Mouse (Mus musculus) gastrocnemius, postnatal 10 days (tissue): ENCODE data around the gene Mtfr1l. TPM values are rescaled to one million over a fixed set of nuclear protein-coding genes. Genes with fewer than 3 reads are reported as not detected.

Experiments used
- DNase-seq: peaks from one replicate; pipeline ENCODE4 v3.0.0; 2021; ENCODE audit warnings: mixed read lengths
- microRNA-seq, 2 experiments: library from miRNA; unstranded; fragments of <30 nt; microRNA quantifications; one replicate each; pipeline ENCODE4 v1.2.0; 2021
- total RNA-seq, 2 experiments: library from RNA; stranded (reverse); gene quantifications; 2 replicates each; pipeline ENCODE4 v1.2.3; 2021

Gene Mtfr1l
- total RNA-seq, 2 experiments from 2014 or later, result 113 to 129 TPM

DNA sequence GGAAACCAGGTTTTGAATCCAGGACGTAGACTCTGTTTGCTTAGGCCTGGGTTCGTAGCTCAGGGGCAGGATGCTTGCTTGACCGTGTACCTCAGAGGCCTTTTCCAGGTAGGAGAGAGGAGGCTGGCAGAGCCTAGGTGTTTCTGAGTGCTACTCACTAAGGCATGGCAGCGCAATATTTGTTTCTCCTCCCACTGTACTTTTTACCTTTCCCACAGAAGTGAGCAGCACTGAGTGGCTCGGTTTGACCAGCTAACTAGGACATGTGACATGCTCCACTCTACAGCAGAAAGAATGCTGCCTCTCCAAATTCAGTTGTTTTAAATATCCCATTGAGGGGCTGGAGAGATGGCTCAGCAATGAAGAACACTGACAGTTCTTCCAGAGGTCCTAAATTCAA is 47.0 kb downstream of the Mtfr1l start:
- no peak for DNase-seq

DNA sequence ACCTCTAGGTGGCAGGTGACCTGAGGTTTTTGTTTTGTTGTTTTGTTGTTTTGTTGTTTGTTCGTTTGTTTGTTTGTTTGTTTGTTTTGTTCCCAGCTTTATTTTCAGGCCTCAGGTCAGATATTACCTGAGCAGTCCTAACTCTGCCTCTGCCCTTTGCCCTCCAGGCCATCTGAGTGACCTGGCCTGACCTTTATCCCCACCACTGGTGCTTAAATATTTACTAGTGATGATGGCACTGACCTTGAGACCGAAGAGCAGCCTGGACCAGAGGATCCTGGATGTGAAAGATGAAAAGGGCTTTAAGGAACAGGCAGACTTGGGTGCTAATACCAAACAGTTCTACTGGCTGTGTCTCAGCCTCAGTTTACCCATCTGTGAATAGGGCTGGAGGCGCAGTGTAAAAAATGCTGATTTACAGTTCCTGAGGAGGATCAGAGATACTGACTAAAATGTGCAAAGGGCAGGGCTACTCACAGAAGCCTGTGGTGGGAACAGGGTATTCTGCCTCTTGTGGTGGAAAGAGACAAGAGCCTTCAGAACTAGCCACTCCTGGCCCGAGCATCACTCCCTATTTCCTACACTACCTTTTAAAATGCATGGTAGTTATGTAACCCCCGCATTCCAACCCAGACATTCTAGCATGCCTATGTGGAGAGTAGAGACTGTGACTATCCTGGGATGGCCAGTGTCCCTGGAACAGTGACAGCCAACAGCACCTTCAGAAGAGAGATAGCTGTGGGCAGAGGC is 49.9 kb downstream of the Mtfr1l start:
- no peak for DNase-seq

DNA sequence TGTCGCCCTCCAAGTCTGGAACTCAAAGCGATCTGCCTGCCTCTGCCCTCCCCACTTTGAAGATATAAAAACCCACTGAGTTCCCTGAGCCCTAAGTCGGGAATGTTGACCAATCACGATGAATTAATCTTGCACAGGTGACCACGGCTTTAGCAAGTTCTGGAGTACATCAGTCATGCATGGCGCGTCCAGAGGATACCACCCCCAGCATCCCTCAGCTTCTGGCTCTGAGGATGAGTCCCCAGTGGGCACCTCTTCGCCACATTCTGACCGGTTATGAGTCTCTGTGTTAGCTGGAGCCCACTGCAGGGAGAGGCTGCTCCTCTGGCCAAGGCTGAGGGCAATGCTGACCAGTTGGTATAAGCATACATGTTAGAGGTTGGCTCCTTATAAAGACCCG is 51.0 kb downstream of the Mtfr1l start:
- DNase-seq, result no peak

DNA sequence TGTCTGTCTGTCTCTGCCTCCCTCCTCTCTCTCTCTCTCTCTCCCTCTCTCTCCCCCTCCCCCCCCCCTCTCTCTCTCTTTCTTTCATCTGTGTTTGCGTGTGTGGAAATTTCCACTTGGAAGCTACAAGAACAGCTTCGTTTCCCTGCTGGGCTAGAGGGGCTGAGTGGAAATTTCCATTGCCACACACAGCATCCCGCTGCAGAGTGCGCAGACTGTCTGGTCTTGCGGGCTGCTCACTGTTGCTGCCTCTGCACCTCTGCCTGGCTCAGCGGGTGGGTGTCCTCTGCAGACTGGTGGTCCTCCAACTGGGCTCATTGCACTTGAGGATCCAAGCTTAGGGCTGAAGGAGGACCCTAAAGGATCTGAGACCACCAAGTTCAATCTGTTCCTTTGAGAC is 51.5 kb downstream of the Mtfr1l start:
- DNase-seq, result no peak

DNA sequence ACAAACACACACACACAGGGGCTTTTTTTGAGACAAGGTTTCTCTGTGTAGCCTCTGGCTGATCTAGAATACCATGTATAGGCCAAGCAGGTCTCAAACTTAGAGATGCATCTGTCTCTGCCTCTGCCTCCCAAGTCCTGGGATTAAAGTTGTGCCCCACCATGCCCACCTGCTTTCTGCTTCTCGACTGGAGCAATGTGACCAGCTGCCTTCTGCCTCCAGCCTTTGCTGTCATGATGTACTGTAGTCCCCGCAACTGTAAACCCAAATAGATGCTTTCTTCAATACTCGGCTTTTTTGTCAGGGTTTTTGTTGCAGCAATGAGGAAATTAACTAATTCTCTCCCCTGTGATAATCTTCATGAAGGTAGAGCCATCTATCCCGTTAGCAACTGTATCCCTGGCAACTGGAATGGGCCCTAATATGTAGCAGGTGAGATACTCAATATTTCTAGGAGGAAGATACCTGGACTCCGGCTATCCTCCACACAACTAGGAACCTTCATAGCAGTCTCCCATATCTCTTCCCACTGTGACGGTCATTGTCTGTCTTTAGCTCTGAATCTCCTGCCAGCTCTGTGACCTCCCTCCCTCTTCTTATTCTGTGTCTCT is 52.0 kb downstream of the Mtfr1l start:
- DNase-seq, result no peak

DNA sequence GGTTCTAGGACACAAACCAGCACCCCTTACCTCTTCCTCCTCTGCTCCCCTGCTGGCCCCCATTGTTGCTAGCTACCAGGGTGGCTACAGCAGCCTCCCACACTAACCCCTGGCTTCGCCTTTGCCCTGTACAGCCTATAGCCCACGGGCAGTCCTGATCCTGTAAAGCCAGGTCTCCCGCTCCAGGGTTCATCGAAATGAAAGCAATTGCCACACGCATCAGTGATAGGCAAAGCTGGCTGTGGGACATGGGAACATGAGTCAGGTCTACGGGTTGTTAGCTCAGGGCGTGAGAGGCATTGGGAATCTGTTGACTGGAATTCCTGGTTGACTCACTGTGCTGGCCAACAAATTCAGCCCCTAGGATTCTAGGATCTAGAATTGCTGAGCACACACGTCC is 52.7 kb downstream of the Mtfr1l start:
- DNase-seq, result no peak

DNA sequence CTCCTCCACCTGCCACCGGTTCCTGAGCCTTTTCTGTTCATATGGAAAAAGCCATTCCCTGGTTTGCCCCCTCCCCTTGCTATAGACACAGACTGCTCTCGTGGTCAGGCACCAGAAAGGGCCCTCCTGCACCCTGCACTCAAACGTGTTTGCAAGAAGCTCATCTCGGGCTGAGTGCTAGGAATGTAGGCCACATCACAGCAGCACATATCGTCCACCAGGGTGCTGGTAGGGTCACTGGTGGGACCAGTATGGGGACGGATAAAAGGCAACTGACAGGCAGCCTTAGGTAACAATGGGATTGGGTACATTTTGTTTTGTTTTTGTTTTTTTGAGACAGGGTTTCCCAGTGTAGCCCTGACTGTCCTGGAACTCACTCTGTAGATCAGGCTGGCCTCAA is 53.9 kb downstream of the Mtfr1l start:
- no peak for DNase-seq

DNA sequence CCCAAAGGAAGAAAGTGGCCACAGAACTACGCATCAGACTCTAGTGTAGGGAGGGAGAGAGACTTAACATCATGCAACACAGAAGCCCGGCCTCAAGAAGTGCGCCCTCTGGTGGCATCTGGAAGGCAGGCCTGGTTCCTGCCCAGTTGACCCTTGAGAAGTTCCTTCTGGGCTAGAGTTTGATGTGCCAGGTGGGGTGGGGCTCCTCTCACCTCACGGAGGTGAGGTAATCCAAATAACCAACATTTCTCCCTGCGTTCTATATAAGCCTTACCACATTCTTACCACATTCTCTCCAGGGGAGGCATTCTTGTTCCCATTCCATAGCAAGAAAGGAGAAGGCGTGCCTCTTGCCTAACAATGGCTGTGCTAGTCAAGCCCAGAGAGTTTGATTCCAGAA is 54.3 kb downstream of the Mtfr1l start:
- DNase-seq, result peak; percentile 80

DNA sequence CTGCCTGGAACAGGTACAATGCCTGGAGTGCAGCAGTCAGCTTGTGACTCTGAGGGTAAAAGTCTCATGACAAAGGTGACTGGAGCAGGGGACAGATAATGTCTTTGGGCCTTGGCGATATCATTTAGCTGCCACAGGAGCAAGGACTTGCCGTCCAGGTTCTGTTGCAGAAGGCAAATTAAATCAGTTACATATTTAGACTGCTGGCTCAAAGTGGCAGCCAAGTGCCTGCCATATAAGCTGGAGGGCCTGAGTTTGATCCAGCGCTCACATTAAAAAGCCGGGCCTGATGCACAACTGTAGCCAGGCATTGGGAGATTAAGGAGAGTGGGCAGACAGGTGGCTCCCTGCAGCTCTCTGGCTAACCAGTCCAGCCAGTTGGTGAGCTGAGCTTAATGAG is 55.3 kb downstream of the Mtfr1l start:
- no peak for DNase-seq

DNA sequence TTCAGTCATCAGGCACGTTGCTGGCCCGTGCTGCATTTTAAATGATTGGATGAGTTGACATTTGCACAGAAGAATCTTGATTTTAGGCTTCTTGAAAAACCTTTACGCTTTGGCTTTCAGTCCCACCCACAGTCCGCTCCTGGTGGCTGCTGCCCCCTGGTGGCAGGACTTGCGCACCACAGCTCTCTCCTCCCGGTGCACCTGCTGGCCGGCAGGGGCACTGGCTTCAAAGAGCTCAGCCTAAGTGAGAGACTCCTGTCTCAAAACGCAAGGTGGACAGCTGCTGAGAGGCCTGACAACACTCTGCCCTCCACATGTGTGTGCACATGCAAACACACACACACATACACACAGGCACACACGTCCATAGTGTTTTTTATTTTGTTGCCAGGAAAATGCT is 57.2 kb downstream of the Mtfr1l start:
- peak; percentile 96 for DNase-seq

DNA sequence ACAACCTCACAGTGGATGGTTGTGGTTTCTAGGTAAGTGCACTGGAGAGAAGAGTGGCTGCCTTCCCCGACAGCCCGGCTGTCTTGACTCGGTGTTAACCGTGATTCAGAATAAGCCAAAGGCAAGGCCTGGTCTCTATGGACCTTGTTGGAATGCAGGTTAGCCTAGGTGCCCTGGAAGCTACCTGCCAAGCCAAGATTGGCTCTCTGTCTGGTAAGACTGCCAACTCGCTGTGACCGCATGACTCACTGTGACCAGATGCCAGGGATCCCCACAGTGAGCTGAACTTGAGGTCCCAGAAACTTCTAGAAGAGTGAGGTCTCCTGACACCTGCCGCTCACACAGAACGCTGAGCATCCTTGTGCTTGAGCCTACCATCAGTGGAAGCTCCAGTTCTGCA is 58.3 kb downstream of the Mtfr1l start:
- DNase-seq, result no peak

Small RNA genes within 50 kb of the gene (microRNA-seq; reads per million reads assigned to microRNA genes)
- gene Mir6403, result 0 reads per million in 2 experiments

Other genes starting within 250 kb of the Mtfr1l start
- gene Pdik1l, start 247.5 kb downstream of the Mtfr1l start, total RNA-seq, result 1 to 10 TPM; 5.8 to 8.4 TPM
- 100 to 1,000 TPM in 1 of 2 experiments, 10 to 100 TPM in 1; 78.5 to 107 TPM for gene Trim63, start 220.3 kb downstream of the Mtfr1l start, total RNA-seq
- gene Slc30a2, start 192.2 kb downstream of the Mtfr1l start, total RNA-seq, result under 1 TPM; 0.29 to 0.66 TPM
- 10 to 100 TPM; 24.7 to 27.4 TPM for gene Extl1, start 151.5 kb downstream of the Mtfr1l start, total RNA-seq
- 1 to 10 TPM; 2.4 to 2.9 TPM for gene Pafah2, start 139.1 kb downstream of the Mtfr1l start, total RNA-seq
- 10 to 100 TPM; 71.2 to 74.5 TPM for gene Stmn1, start 67.1 kb downstream of the Mtfr1l start, total RNA-seq
- 1 to 10 TPM; 6.5 to 6.8 TPM for gene Paqr7, start 38.7 kb downstream of the Mtfr1l start, total RNA-seq
- gene Aunip, start 24.4 kb downstream of the Mtfr1l start, total RNA-seq, result 1 to 10 TPM in 1 of 2 experiments, under 1 TPM in 1; 0.99 to 1.2 TPM
- gene Selenon, start 16.8 kb upstream of the Mtfr1l start, total RNA-seq, result 10 to 100 TPM; 22.3 to 28.7 TPM
- gene Man1c1, start 168.9 kb upstream of the Mtfr1l start, total RNA-seq, result 10 to 100 TPM; 11.2 to 13.8 TPM
- gene Ldlrap1, start 232.6 kb upstream of the Mtfr1l start, total RNA-seq, result 10 to 100 TPM; 11.9 to 17.3 TPM